Comparison of ENCODE assay signal across 9 mouse cellular contexts in the genomic region with DNA sequence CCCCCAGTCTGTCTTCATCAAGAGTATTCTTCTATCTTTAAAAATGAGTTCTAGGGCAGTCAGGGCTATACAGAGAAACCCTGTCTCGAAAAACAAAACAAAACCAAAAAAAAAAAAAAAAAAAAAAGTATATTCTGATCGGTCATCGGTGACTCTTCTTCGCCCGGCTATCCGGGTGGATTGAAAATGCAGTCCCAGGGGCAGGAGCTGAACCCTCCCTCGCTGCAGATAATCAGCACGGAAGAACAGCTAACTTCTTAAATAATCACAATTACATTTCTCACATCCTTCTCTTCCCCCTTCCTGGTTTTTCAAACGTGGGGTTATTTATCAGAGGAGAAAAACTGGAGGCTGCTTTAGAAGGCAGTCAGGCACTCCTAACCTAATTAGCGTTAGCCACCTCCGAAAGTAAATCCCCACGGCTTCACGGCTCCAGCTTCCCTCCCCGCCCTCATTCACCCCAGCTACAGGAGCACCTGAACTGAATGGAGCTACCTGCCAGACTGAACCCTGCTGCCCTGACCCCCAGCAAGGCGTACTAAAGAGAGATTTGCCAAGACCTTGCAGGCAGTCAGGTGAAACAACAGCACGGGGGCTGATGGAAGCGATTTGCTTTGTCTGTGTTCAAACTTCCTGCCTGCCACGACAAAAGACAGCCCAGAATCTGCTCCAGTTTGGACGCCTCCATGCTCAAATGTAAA.
DNase-seq lines count a peak whose midpoint lies in the region; ATAC-seq and TF ChIP-seq lines count a peak whose summit lies in the region.
"Had no signal": no experiment of that assay in that cellular context is flagged by ENCODE, and none has a peak within 500 bp of the region (broad histone marks: within the 10 kb centered on the region; RNA-seq: fewer than 3 reads in every experiment).

No protein-coding gene starts in this region.

- peak overlapping the region; percentile 43 for H3K4me3 ChIP-seq in lung, embryonic 16.5 days (ENCODE audit: low read length)
- peak overlapping the region; percentile 10 for H3K4me3 ChIP-seq in embryonic fibroblast, embryonic 13.5 days (ENCODE audit: insufficient read depth, low read length)
- peak overlapping the region; percentile 25 for H3K4me3 ChIP-seq in kidney, postnatal 0 days (replicated peaks; ENCODE audit: low read depth, low read length)
- H3K4me3 ChIP-seq in midbrain, embryonic 16.5 days (ENCODE audit: low read depth, low read length), result peak overlapping the region; percentile 35

- ATAC-seq in lung, embryonic 16.5 days (ENCODE audit: low read depth), result no peak
- ATAC-seq in kidney, postnatal 0 days (replicated peaks; ENCODE audit: low FRiP score, low read depth), result 0 out of 2 replicates have a peak, but pooled peaks have one; percentile 57
- peak; percentile 33; the same call in 1 of the 2 replicates for ATAC-seq in midbrain, embryonic 16.5 days
- ATAC-seq: Patski had no signal

- 4% methylated on average over 19 of the region's 19 CpGs for WGBS in lung, embryonic 16.5 days
- 2% methylated on average over 19 of the region's 19 CpGs for WGBS in kidney, postnatal 0 days
- 2% methylated on average over 19 of the region's 19 CpGs for WGBS in midbrain, embryonic 16.5 days

- H3K36me3 ChIP-seq in lung, embryonic 16.5 days (ENCODE audit: control insufficient read depth, insufficient read depth, low read length), result no peaks in the 10 kb centered on the region
- no peaks in the 10 kb centered on the region for H3K36me3 ChIP-seq in kidney, postnatal 0 days (ENCODE audit: insufficient read depth, low read length)
- H3K36me3 ChIP-seq in midbrain, embryonic 16.5 days (ENCODE audit: control insufficient read depth, insufficient read depth, low read length), result no peaks in the 10 kb centered on the region

- H3K9me3 ChIP-seq in lung, embryonic 16.5 days (ENCODE audit: control insufficient read depth, low read length), result no peaks in the 10 kb centered on the region
- H3K9me3 ChIP-seq in kidney, postnatal 0 days (replicated peaks; ENCODE audit: low read length), result no peaks in the 10 kb centered on the region
- H3K9me3 ChIP-seq in midbrain, embryonic 16.5 days (replicated peaks; ENCODE audit: control insufficient read depth, low read length, poor library complexity, severe bottlenecking), result no peaks in the 10 kb centered on the region

- no peak for DNase-seq in lung, postnatal 36 days
- DNase-seq in kidney, postnatal 0 days (ENCODE audit: low spot score), result no peak
- DNase-seq in testis, postnatal 14 days (ENCODE audit: low spot score), result no peak
- DNase-seq in left cerebral cortex, adult 18-20 months (ENCODE audit: low spot score in 2 of 2), result no peak
- no peak for DNase-seq in urinary bladder, postnatal 10 days (ENCODE audit: low spot score)

- no peak for TF ChIP-seq CTCF in embryonic fibroblast, embryonic 13.5 days (IDR thresholded peaks at IDR 0.05; ENCODE audit: borderline replicate concordance, insufficient read depth, low read length)
- TF ChIP-seq CTCF in kidney, postnatal 0 days (IDR thresholded peaks at IDR 0.05; ENCODE audit: low read depth), result no peak

- H3K4me2 ChIP-seq in lung, embryonic 16.5 days (ENCODE audit: low read depth, low read length), result peak overlapping the region; percentile 59
- peak overlapping the region; percentile 61 for H3K4me2 ChIP-seq in kidney, postnatal 0 days (ENCODE audit: low read length)
- H3K4me2 ChIP-seq in midbrain, embryonic 16.5 days (ENCODE audit: low read length), result peak overlapping the region; percentile 62

- no peak overlapping the region for H3K27ac ChIP-seq in lung, embryonic 16.5 days (ENCODE audit: low read length)
- no peak overlapping the region for H3K27ac ChIP-seq in embryonic fibroblast, embryonic 13.5 days (ENCODE audit: insufficient read depth, low read length)
- no peak overlapping the region for H3K27ac ChIP-seq in kidney, postnatal 0 days
- H3K27ac ChIP-seq in midbrain, embryonic 16.5 days (ENCODE audit: low read length), result no peak overlapping the region

- no peak for TF ChIP-seq POLR2A in embryonic fibroblast, embryonic 13.5 days (IDR thresholded peaks at IDR 0.05; ENCODE audit: low read depth, low read length)

- no peaks in the 10 kb centered on the region for H3K27me3 ChIP-seq in lung, embryonic 16.5 days (ENCODE audit: control insufficient read depth, insufficient read depth, low read depth, low read length)
- H3K27me3 ChIP-seq in kidney, postnatal 0 days (ENCODE audit: insufficient read depth, low read length), result no peaks in the 10 kb centered on the region
- H3K27me3 ChIP-seq in midbrain, embryonic 16.5 days (ENCODE audit: control insufficient read depth, insufficient read depth, low read depth, low read length), result no peaks in the 10 kb centered on the region

- 0 out of 2 replicates have a peak overlapping the region, but pooled peaks have one; percentile 47 for H3K9ac ChIP-seq in lung, embryonic 16.5 days (ENCODE audit: low read length)
- H3K9ac ChIP-seq in kidney, postnatal 0 days (ENCODE audit: low read depth, low read length), result peak overlapping the region; percentile 15; the same call in 1 of the 2 replicates
- H3K9ac ChIP-seq in midbrain, embryonic 16.5 days (ENCODE audit: low read depth, low read length), result peak overlapping the region; percentile 53; the same call in 1 of the 2 replicates

- no peaks in the 10 kb centered on the region for H3K4me1 ChIP-seq in lung, embryonic 16.5 days (replicated peaks; ENCODE audit: control insufficient read depth, insufficient read depth, low read length)
- no peaks in the 10 kb centered on the region for H3K4me1 ChIP-seq in embryonic fibroblast, embryonic 13.5 days (ENCODE audit: control insufficient read depth, insufficient read depth, low read length)
- H3K4me1 ChIP-seq in kidney, postnatal 0 days (replicated peaks; ENCODE audit: insufficient read depth, low read length), result no peaks in the 10 kb centered on the region
- peaks cover 6% of the 10 kb centered on the region for H3K4me1 ChIP-seq in midbrain, embryonic 16.5 days (ENCODE audit: control insufficient read depth, insufficient read depth, low read length)
